Mouse (Mus musculus): Measurements from ENCODE around the gene Pigo.
"Not testable (repeated sequence)": the region's sequence is repeated elsewhere in the genome, so short reads cannot be mapped to it uniquely, and the experiment has no call there.

The Pigo gene

GRCm38 (mm10) chr4:43001272-43001671 is 24.3 kb downstream of the Pigo start:
- DNase-seq (ENCODE audit: low read depth) = no peak

GRCm38 (mm10) chr4:43000141-43000986 is 25.3 kb downstream of the Pigo start, which contains the start of gene Vcp:
Gene Vcp, minus strand, starts transcription at chr4:43000507.
- DNase-seq (ENCODE audit: low read depth) = peak; percentile 98

GRCm38 (mm10) chr4:42999451-43000140 is 26.0 kb downstream of the Pigo start:
- DNase-seq (ENCODE audit: low read depth) = peak; percentile 53

- no peak for DNase-seq (ENCODE audit: low read depth)
These were observed 27.6 kb downstream of the Pigo start for GRCm38 (mm10) chr4:42998022-42998421.

- no peak for DNase-seq (ENCODE audit: low read depth)
These were observed 37.3 kb downstream of the Pigo start for GRCm38 (mm10) chr4:42988296-42988695.

GRCm38 (mm10) chr4:42980467-42980866 is 45.2 kb downstream of the Pigo start:
- not testable (repeated sequence) for DNase-seq (ENCODE audit: low read depth)

- DNase-seq (ENCODE audit: low read depth) = no peak
These were observed 47.6 kb downstream of the Pigo start for GRCm38 (mm10) chr4:42978062-42978461.

- no peak for DNase-seq (ENCODE audit: low read depth)
These were observed 51.8 kb downstream of the Pigo start for GRCm38 (mm10) chr4:42973868-42974267.

- no peak for DNase-seq (ENCODE audit: low read depth)
These were observed 52.7 kb downstream of the Pigo start for GRCm38 (mm10) chr4:42972952-42973351.

GRCm38 (mm10) chr4:42969304-42969703 is 56.3 kb downstream of the Pigo start, which contains the start of gene 1700022I11Rik:
Gene 1700022I11Rik, plus strand, starts transcription at chr4:42969604.
- no peak for DNase-seq (ENCODE audit: low read depth)

Data from fibroblast of lung, adult 2 months (primary cell).